Mouse (Mus musculus) G1E (cell line): ENCODE measurements at regions not wholly inside any gene's neighbourhood (a gene's known extent, or its start where the extent isn't known, plus 50 kb on each side); places are given as distances from the start of the nearest gene placed in this dataset.

Source experiments
- ATAC-seq: 2 replicates; pipeline ENCODE4 v1.8.0; 2016; ENCODE audit warnings: mild to moderate bottlenecking; ENCODE audit not compliant: insufficient number of reproducible peaks, poor library complexity, low FRiP score, severe bottlenecking; ENCODE audit errors: extremely low read depth
- DNase-seq: peaks from one replicate; pipeline ENCODE4 v3.0.0; 2012; ENCODE audit warnings: low spot score
- H3K27me3 ChIP-seq: 2 replicates; pipeline ENCODE4 v1.6.1; 2012; ENCODE audit warnings: mild to moderate bottlenecking, low read length, inconsistent platforms; ENCODE audit not compliant: insufficient read depth
- H3K36me3 ChIP-seq: replicated peaks from 2 replicates; pipeline ENCODE3; 2012; ENCODE audit warnings: mild to moderate bottlenecking, inconsistent platforms
- H3K4me1 ChIP-seq: 2 replicates; pipeline ENCODE4 v1.6.1; 2012; ENCODE audit warnings: low read depth, low read length, inconsistent platforms, mixed read lengths; ENCODE audit not compliant: insufficient read depth
- H3K4me3 ChIP-seq: 2 replicates; pipeline ENCODE4 v1.5.1; 2012; ENCODE audit warnings: low read depth, mild to moderate bottlenecking, inconsistent platforms, low read length, moderate library complexity, mixed read lengths
- H3K9me3 ChIP-seq: replicated peaks from 2 replicates; pipeline ENCODE4 v1.6.1; 2012; ENCODE audit warnings: inconsistent platforms
- CTCF ChIP-seq: IDR thresholded peaks from 2 replicates; pipeline ENCODE4 v1.5.1; 2012; ENCODE audit warnings: low read depth, low read length, inconsistent platforms, mixed read lengths
- GATA1 ChIP-seq: IDR thresholded peaks from 2 replicates; pipeline ENCODE4 v1.6.1; 2012; ENCODE audit warnings: borderline replicate concordance, low read length, inconsistent platforms, mixed read lengths
- GATA2 ChIP-seq: IDR thresholded peaks from 2 replicates; pipeline ENCODE4 v1.6.1; 2012; ENCODE audit warnings: low read depth, low read length, inconsistent platforms, borderline replicate concordance
- POLR2AphosphoS5 ChIP-seq: IDR thresholded peaks from 2 replicates; pipeline ENCODE4 v1.6.1; 2012; ENCODE audit warnings: low read depth, low read length, inconsistent platforms; ENCODE audit not compliant: insufficient replicate concordance
- TAL1 ChIP-seq: conservative IDR thresholded peaks from 2 replicates; pipeline ENCODE4 v1.6.1; 2012; ENCODE audit warnings: low read depth, low read length, inconsistent platforms, mixed read lengths

GRCm38 (mm10) chr9:63896073-63896807 is 125.6 kb downstream of the Smad6 start:
- Histone ChIP-seq H3K27me3 (no peaks in the 10 kb centered on the region; the same call in 1 of the 2 replicates), H3K4me3 (no peak overlapping the region), H3K9me3 (no peaks in the 10 kb centered on the region), H3K4me1 (no peaks in the 10 kb centered on the region), H3K36me3 (no peaks in the 10 kb centered on the region)
- DNase-seq (no peak), ATAC-seq (no peak)
- TF ChIP-seq POLR2AphosphoS5, result no peak
- TF ChIP-seq CTCF, result no peak
- no peak for TF ChIP-seq GATA1
- no peak for TF ChIP-seq TAL1
- TF ChIP-seq GATA2, result no peak

- no peak for DNase-seq
- Histone ChIP-seq H3K27me3 (peaks cover 6% of the 10 kb centered on the region; the same call in 1 of the 2 replicates), H3K4me1 (no peaks in the 10 kb centered on the region), H3K4me3 (no peak overlapping the region), H3K9me3 (no peaks in the 10 kb centered on the region), H3K36me3 (no peaks in the 10 kb centered on the region)
- ATAC-seq, result no peak
- TF ChIP-seq GATA1, result no peak
These were observed 129.5 kb downstream of the Smad6 start for GRCm38 (mm10) chr9:63892235-63892971.

DNA sequence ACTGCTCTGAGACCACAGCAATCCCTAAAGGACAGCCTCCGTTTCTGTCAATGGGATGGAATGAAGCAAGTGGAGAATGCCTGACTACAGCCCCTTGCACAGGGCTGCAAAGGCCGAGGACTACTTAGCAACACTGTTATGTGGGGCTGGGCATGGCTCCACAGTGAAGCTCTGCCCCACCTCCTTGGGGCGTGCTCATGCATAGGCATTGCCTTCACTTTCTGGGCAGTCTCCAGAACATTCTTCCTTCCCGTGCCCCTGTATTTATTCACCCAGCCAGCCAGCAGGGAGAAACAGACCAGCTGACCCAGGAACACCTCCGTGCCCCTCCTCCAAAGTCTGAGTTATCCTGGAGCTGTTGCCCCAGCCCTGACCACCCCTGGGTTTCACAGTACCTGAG is 131.1 kb downstream of the Smad6 start:
- ATAC-seq (no peak), DNase-seq (no peak)
- Histone ChIP-seq H3K4me1 (no peaks in the 10 kb centered on the region), H3K9me3 (no peaks in the 10 kb centered on the region), H3K27me3 (peaks cover 6% of the 10 kb centered on the region; the same call in 1 of the 2 replicates), H3K4me3 (no peak overlapping the region), H3K36me3 (no peaks in the 10 kb centered on the region)
- TF ChIP-seq POLR2AphosphoS5, result no peak
- no peak for TF ChIP-seq TAL1
- TF ChIP-seq CTCF, result no peak
- TF ChIP-seq GATA1, result no peak
- no peak for TF ChIP-seq GATA2

DNA sequence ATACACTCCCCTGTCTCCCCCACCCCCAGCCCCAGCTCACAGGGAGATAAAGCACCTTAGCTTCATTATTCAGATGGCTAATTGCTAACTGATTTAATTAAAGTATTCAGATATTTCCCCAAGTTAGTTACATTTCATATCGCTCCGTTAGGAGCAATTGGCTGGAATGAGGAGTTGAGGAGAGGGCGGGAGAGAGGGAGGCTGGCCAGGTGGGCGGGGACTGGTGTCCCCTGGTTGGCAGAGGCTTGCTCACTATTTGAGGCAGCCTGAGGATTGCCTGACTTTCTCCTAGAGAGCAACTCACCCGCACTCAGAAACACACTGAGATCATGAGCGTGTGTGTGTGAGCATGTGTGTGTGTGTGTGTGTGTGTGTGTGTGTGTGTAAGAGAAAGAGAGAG is 131.8 kb upstream of the Smad3 start:
- H3K27me3 ChIP-seq, result peaks cover 6% of the 10 kb centered on the region; the same call in 1 of the 2 replicates
- no peak for TF ChIP-seq GATA1
- TF ChIP-seq GATA2, result no peak
- TF ChIP-seq TAL1, result no peak
- TF ChIP-seq POLR2AphosphoS5, result no peak
- no peak for TF ChIP-seq CTCF
- no peak for ATAC-seq
- H3K4me1 ChIP-seq, result no peaks in the 10 kb centered on the region
- H3K36me3 ChIP-seq, result no peaks in the 10 kb centered on the region
- no peaks in the 10 kb centered on the region for H3K9me3 ChIP-seq
- DNase-seq, result no peak
- no peak overlapping the region for H3K4me3 ChIP-seq

GRCm38 (mm10) chr9:63884971-63885370 is 127.2 kb upstream of the Smad3 start:
- ATAC-seq (no peak), DNase-seq (no peak)
- Histone ChIP-seq H3K9me3 (no peaks in the 10 kb centered on the region), H3K36me3 (no peaks in the 10 kb centered on the region), H3K27me3 (peaks cover 2% of the 10 kb centered on the region; the same call in 1 of the 2 replicates), H3K4me3 (no peak overlapping the region), H3K4me1 (no peaks in the 10 kb centered on the region)
- TF ChIP-seq GATA2, result no peak
- no peak for TF ChIP-seq CTCF
- no peak for TF ChIP-seq TAL1
- TF ChIP-seq POLR2AphosphoS5, result no peak
- no peak for TF ChIP-seq GATA1

GRCm38 (mm10) chr9:63883738-63884520 is 126.1 kb upstream of the Smad3 start:
- DNase-seq (no peak), ATAC-seq (no peak)
- Histone ChIP-seq H3K27me3 (no peaks in the 10 kb centered on the region; the same call in 1 of the 2 replicates), H3K4me1 (no peaks in the 10 kb centered on the region), H3K4me3 (no peak overlapping the region), H3K9me3 (no peaks in the 10 kb centered on the region), H3K36me3 (no peaks in the 10 kb centered on the region)
- no peak for TF ChIP-seq GATA1
- TF ChIP-seq CTCF, result peak; percentile 49
- no peak for TF ChIP-seq POLR2AphosphoS5
- no peak for TF ChIP-seq GATA2
- no peak for TF ChIP-seq TAL1
